Comparison of ENCODE assay signal across 8 mouse cellular contexts in the genomic region with DNA sequence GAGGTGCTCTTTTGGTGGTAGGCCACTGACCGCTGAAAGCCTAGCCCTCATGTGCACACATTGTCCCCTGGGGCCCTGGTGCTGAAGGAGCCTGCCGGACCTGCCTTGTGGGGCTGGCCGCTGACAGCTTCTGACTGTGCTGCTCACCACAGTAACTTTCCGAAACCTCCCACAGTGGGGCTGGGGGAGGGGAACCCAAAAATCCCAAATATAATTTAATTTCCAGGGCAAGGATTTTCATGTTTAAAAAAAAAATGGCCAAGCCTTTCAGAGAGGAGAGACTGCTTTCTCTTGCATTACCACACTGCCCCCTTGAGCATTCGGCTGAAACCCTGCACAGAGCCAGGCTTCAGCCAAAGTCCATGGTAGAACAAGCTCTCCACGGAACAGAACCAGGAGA.
DNase-seq lines count a peak whose midpoint lies in the region; ATAC-seq and TF ChIP-seq lines count a peak whose summit lies in the region.

No protein-coding gene starts in this region.

- DNase-seq in CH12.LX (ENCODE audit: extremely low read depth) (peak; percentile 17), MN1 (ENCODE audit: low spot score) (peak; percentile 37)
- peak; percentile 51 for DNase-seq in embryo, embryonic 11 days
- DNase-seq in left cerebral cortex, postnatal 14 days (ENCODE audit: low spot score in 2 of 2), result peak; percentile 75 to 84
- peak; percentile 68 to 77 for DNase-seq in right cerebral cortex, adult 2 months (ENCODE audit: low spot score in 2 of 2)
- no peak for DNase-seq in spleen, postnatal 36 days (ENCODE audit: low spot score in 2 of 2)
- no peak for DNase-seq in thymus, adult 2 months

- dilution Hi-C loops in CH12.LX (cut with MboI; ENCODE audit: extremely low pct_ligation_motif_present, extremely low pct_unique_long_range_greater_than_20kb, low sequenced_read_pairs), result no loop called here

- no peak overlapping the region for H3K9ac ChIP-seq in CH12.LX (ENCODE audit: insufficient read depth, low read depth)
- no peak overlapping the region for H3K9ac ChIP-seq in intestine, postnatal 0 days (ENCODE audit: low read depth, low read length)

- 46% methylated on average over 6 of the region's 6 CpGs for WGBS in intestine, postnatal 0 days
- 74% methylated on average over 6 of the region's 6 CpGs for WGBS in thymus, adult 2 months

- no peak for TF ChIP-seq POLR2A in CH12.LX (IDR thresholded peaks at IDR 0.05; ENCODE audit: low read depth, low read length)
- TF ChIP-seq POLR2A in thymus, adult 2 months (IDR thresholded peaks at IDR 0.05; ENCODE audit: control insufficient read depth, extremely low read depth, insufficient read depth, low read length, poor library complexity), result no peak

- TF ChIP-seq CTCF in CH12.LX (conservative IDR thresholded peaks at IDR 0.05 in 1 of 2, IDR thresholded peaks at IDR 0.05 in 1 of 2; ENCODE audit: low read depth in 2 of 2, low read length in 2 of 2), result peak; percentile 8 to 61; a peak in 2 of 4 replicates
- peak; percentile 86 for TF ChIP-seq CTCF in intestine, postnatal 0 days (IDR thresholded peaks at IDR 0.05; ENCODE audit: low read depth)
- TF ChIP-seq CTCF in thymus, adult 2 months (IDR thresholded peaks at IDR 0.05; ENCODE audit: borderline replicate concordance, control insufficient read depth, extremely low read depth, insufficient read depth, low read length, poor library complexity), result no peak

- H3K4me1 ChIP-seq in CH12.LX (ENCODE audit: control insufficient read depth in 1 of 2, insufficient read depth in 2 of 2), result peaks cover 0 to 3% of the 10 kb centered on the region in 2 experiments; a peak in 1 of 4 replicates
- H3K4me1 ChIP-seq in intestine, postnatal 0 days (replicated peaks; ENCODE audit: control insufficient read depth, insufficient read depth, low read length), result no peaks in the 10 kb centered on the region
- no peaks in the 10 kb centered on the region for H3K4me1 ChIP-seq in thymus, adult 2 months (replicated peaks; ENCODE audit: control insufficient read depth, insufficient read depth, low read length)

- TF ChIP-seq EP300 in CH12.LX (IDR thresholded peaks at IDR 0.05; ENCODE audit: low read length), result no peak

- no peak overlapping the region for H3K4me3 ChIP-seq in CH12.LX (replicated peaks in 1 of 3; ENCODE audit: low read depth in 2 of 3, low read length in 2 of 3, poor library complexity in 1 of 3)
- no peak overlapping the region for H3K4me3 ChIP-seq in intestine, postnatal 0 days (ENCODE audit: low read depth, low read length)
- no peak overlapping the region for H3K4me3 ChIP-seq in thymus, adult 2 months (ENCODE audit: control insufficient read depth, insufficient read depth, low read length)

- H3K27me3 ChIP-seq in CH12.LX (replicated peaks), result no peaks in the 10 kb centered on the region
- H3K27me3 ChIP-seq in intestine, postnatal 0 days (replicated peaks; ENCODE audit: control insufficient read depth, insufficient read depth, low read length), result no peaks in the 10 kb centered on the region
- no peaks in the 10 kb centered on the region for H3K27me3 ChIP-seq in thymus, adult 2 months (ENCODE audit: control insufficient read depth, insufficient read depth, low read length)

- H3K79me2 ChIP-seq in CH12.LX (replicated peaks; ENCODE audit: control insufficient read depth, extremely low read depth, insufficient read depth, poor library complexity, severe bottlenecking), result no peaks in the 10 kb centered on the region

- no peak overlapping the region for H3K27ac ChIP-seq in CH12.LX (ENCODE audit: insufficient read depth, low read depth)
- H3K27ac ChIP-seq in intestine, postnatal 0 days (ENCODE audit: low read depth, low read length), result no peak overlapping the region
- H3K27ac ChIP-seq in thymus, adult 2 months (ENCODE audit: control insufficient read depth, insufficient read depth, low read length), result no peak overlapping the region

- ATAC-seq in intestine, postnatal 0 days, result no peak

- intact Hi-C loops in left cerebral cortex, postnatal 14 days (cut with DNase I), result loop anchor here (10.0 kb wide), 3 partner anchors 376 to 756 kb away; a partner anchor contains a TSS

- no peaks in the 10 kb centered on the region for H3K9me3 ChIP-seq in CH12.LX (replicated peaks; ENCODE audit: low read length)
- H3K9me3 ChIP-seq in intestine, postnatal 0 days (ENCODE audit: control insufficient read depth), result no peaks in the 10 kb centered on the region

- peak; percentile 61 for TF ChIP-seq RAD21 in CH12.LX (IDR thresholded peaks at IDR 0.05; ENCODE audit: low read depth, low read length)

- H3K4me2 ChIP-seq in CH12.LX (ENCODE audit: insufficient read depth, low read depth, poor library complexity, severe bottlenecking), result peak overlapping the region; percentile 48; the same call in 1 of the 2 replicates
- no peak overlapping the region for H3K4me2 ChIP-seq in intestine, postnatal 0 days (replicated peaks; ENCODE audit: low read depth)

- no peaks in the 10 kb centered on the region for H3K36me3 ChIP-seq in CH12.LX (replicated peaks in 1 of 2; ENCODE audit: control insufficient read depth in 1 of 2, insufficient read depth in 1 of 2, low read length in 1 of 2)
- H3K36me3 ChIP-seq in intestine, postnatal 0 days (ENCODE audit: control insufficient read depth, insufficient read depth), result no peaks in the 10 kb centered on the region
- no peaks in the 10 kb centered on the region for H3K36me3 ChIP-seq in thymus, adult 2 months (ENCODE audit: control insufficient read depth, insufficient read depth, low read length)

- in situ Hi-C loops in CH12.LX (cut with MboI; ENCODE audit: low pct_ligation_motif_present, low pct_unique_long_range_greater_than_20kb, low sequenced_read_pairs), result loop anchor here (10.0 kb wide), 1 partner anchor 244 kb away; no protein-coding TSS in a partner anchor

TF ChIP-seq in CH12.LX, 34 proteins besides CTCF, POLR2A, EP300 and RAD21:
- TF ChIP-seq BHLHE40 (IDR thresholded peaks at IDR 0.05; ENCODE audit: low read depth, low read length) (peak; percentile 83), SMC3 (IDR thresholded peaks at IDR 0.05; ENCODE audit: low read depth, low read length) (peak; percentile 39), IRF4 (IDR thresholded peaks at IDR 0.05; ENCODE audit: low read depth, low read length) (peak; percentile 33; the same call in 1 of the 2 replicates), RCOR1 (conservative IDR thresholded peaks at IDR 0.05; ENCODE audit: low read depth, low read length) (no peak), ZC3H11A (IDR thresholded peaks at IDR 0.05; ENCODE audit: low read depth, low read length) (no peak), HCFC1 (IDR thresholded peaks at IDR 0.05; ENCODE audit: low read depth, low read length) (no peak), MAX (IDR thresholded peaks at IDR 0.05; ENCODE audit: low read length) (no peak), ZNF384 (IDR thresholded peaks at IDR 0.05; ENCODE audit: low read depth, low read length) (peak; percentile 69), PAX5 (IDR thresholded peaks at IDR 0.05; ENCODE audit: low read length) (no peak)

Comparison
In these comparisons a context has a peak if more than half of its experiments do, and no peak if none do; other contexts are left out.
1. DNase-seq: peak in CH12.LX (single experiment), MN1 (single experiment), embryo, embryonic 11 days (single experiment), left cerebral cortex, postnatal 14 days (2 of 2) and right cerebral cortex, adult 2 months (2 of 2); none in spleen, postnatal 36 days (0 of 2) and thymus, adult 2 months (single experiment).